Mouse (Mus musculus) effector memory CD4-positive, alpha-beta T cell, adult 5 months (primary cell): Measurements from ENCODE around the gene Tbx22. TPM values are rescaled to one million over a fixed set of nuclear protein-coding genes. Genes with fewer than 3 reads are reported as not detected.

Experiments used
- polyA plus RNA-seq: library from polyadenylated mRNA; unstranded; fragments of 100-300 nt; shearing (Covaris generic); gene quantifications from one replicate; pipeline ENCODE4 v1.2.1, GENCODE M21; 2017

Tbx22 gene
- not detected for polyA plus RNA-seq

DNA sequence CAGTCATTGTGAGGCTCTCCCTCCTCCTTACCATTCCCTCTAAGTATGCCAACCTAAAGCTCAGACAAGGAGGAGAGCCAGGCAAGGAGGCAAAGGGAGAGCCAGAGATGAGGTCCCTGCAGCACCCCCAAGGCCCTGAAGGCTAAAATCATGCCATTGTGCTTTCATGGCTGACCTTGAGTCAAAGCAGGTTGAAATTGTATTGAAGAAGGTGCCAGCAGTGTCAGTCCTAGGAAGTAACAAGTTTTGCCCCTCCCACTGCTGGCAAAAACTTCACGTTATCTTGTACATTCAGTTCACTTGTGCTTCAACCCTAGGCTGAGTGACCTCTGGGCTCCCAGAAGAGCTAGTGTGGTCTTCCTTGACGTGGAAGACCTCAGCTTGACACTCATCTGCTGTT is at the start of gene Tbx22:
Tbx22 (plus strand) TSS at position 301 of the 400 bp plus-strand sequence.

Other genes with a start within 250 kb of the Tbx22 start
- gene Tent5d, start 124.6 kb downstream of the Tbx22 start, polyA plus RNA-seq: not detected
- 14.0 TPM for gene 2610002M06Rik, start 148.4 kb downstream of the Tbx22 start, polyA plus RNA-seq